Mouse (Mus musculus) ES-CJ7 (cell line): Measurements from ENCODE around the gene Sept9.

Source experiments
- DNase-seq: peaks from one replicate; pipeline ENCODE4 v3.0.0; 2011; ENCODE audit warnings: low read depth, low spot score

The Sept9 gene

GRCm38 (mm10) chr11:117287792-117288191, 88.3 kb downstream of the Sept9 start:
- DNase-seq = no peak

- no peak for DNase-seq
Measured at GRCm38 (mm10) chr11:117288765-117289164, 89.3 kb downstream of the Sept9 start.

GRCm38 (mm10) chr11:117291271-117292059, 92.0 kb downstream of the Sept9 start:
- no peak for DNase-seq

- DNase-seq = no peak
Measured at GRCm38 (mm10) chr11:117292446-117292845, 93.0 kb downstream of the Sept9 start.

- DNase-seq = no peak
Measured at GRCm38 (mm10) chr11:117295266-117295665, 95.8 kb downstream of the Sept9 start.

- no peak for DNase-seq
Measured at GRCm38 (mm10) chr11:117296116-117296499, 96.6 kb downstream of the Sept9 start.

GRCm38 (mm10) chr11:117296500-117297189, 97.2 kb downstream of the Sept9 start:
- DNase-seq = no peak

- DNase-seq = no peak
Measured at GRCm38 (mm10) chr11:117297190-117297829, 97.8 kb downstream of the Sept9 start.

- DNase-seq = no peak
Measured at GRCm38 (mm10) chr11:117299741-117300140, 100.3 kb downstream of the Sept9 start.

GRCm38 (mm10) chr11:117300809-117301208, 101.3 kb downstream of the Sept9 start:
- peak; percentile 73 for DNase-seq

GRCm38 (mm10) chr11:117301716-117302115, 102.3 kb downstream of the Sept9 start:
- no peak for DNase-seq

- no peak for DNase-seq
Measured at GRCm38 (mm10) chr11:117302371-117302770, 102.9 kb downstream of the Sept9 start.

GRCm38 (mm10) chr11:117305509-117306188, 106.2 kb downstream of the Sept9 start:
- DNase-seq = no peak

GRCm38 (mm10) chr11:117306311-117307088, 107.0 kb downstream of the Sept9 start:
- DNase-seq = no peak

- DNase-seq = peak; percentile 94
Measured at GRCm38 (mm10) chr11:117307895-117308786, 108.7 kb downstream of the Sept9 start.

GRCm38 (mm10) chr11:117309108-117309917, 109.9 kb downstream of the Sept9 start:
- no peak for DNase-seq

- DNase-seq = no peak
Measured at GRCm38 (mm10) chr11:117309918-117310287, 110.4 kb downstream of the Sept9 start.

- DNase-seq = no peak
Measured at GRCm38 (mm10) chr11:117310341-117311107, 111.1 kb downstream of the Sept9 start.
